Mouse (Mus musculus): ENCODE measurements around the gene Gprin1. TPM values are rescaled to one million over a fixed set of nuclear protein-coding genes. Genes with fewer than 3 reads are reported as not detected.
A peak's percentile ranks its signal among the peaks of the same experiment; 100 is the strongest.

Gprin1 gene
- 0.05 and 0.06 TPM in 2 replicates for polyA plus RNA-seq (2012; rRNA removed)

DNA sequence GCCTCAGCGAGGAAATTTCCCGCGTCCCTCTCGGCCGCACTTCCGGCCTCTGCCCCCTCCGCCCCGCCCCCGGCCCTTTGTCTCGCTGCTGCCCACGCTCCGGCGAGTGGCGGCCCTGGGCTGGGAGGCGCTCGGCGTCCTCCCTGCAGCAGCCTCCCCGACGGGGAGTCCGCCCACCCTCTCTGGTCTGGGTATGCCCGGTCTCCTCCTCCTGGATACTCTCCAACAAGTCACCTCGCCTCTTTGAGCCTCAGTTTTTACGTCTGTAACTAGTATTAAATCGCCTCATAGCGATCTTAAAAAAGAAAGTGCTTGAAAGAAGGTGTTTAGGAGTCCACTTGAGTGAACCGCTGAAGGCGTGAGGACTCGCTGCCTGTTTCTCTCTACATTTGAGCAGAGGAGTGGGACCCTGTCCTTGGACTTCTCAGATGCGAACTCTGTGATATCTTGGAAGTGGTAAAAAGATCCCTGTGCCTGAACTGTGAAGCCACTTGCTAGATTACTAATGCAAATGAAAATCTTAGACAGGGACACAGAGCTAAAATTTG, at the start of gene Gprin1:
Gene Gprin1 (minus strand): TSS at position 11 of the 548 bp plus-strand sequence.
- Histone ChIP-seq H3K27me3 (ENCODE audit: control insufficient read depth, insufficient read depth, low read length) (peaks cover 11% of the 10 kb centered on the region), H3K4me3 (ENCODE audit: extremely low read depth, insufficient read depth, insufficient read length) (peak within 1 kb of the TSS; percentile 19; the same call in 1 of the 2 replicates)
- TF ChIP-seq POLR2A (IDR thresholded peaks at IDR 0.05; ENCODE audit: low read depth, low read length) (no peak), CTCF (IDR thresholded peaks at IDR 0.05; ENCODE audit: extremely low read depth, insufficient read depth, insufficient read length, insufficient replicate concordance) (no peak)

DNA sequence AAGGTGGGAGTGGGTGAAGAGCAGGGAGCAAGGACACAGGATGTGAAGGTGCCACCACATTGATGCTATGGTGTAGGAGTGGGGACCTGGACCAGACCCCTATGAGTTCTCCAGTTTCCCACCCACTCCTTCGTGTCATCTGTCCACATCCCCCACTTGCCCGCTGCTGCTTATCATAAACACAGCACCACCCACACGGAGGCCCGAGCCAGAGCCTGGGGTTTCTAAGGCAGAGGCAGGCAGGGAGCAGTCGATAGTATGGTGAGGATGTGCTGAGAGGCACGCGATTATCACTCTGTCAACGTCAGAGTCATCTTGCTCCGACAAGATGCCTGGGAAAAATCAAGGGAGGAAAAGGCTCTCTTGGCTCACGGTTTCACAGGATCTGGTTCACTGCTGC, 49.1 kb upstream of the Gprin1 start:
- no peak for DNase-seq (ENCODE audit: low read depth in 1 of 2, low spot score in 2 of 2)
- Histone ChIP-seq H3K4me1 (ENCODE audit: control insufficient read depth, insufficient read depth, insufficient read length) (no peaks in the 10 kb centered on the region), H3K27ac (ENCODE audit: insufficient read depth, low read length) (no peak overlapping the region), H3K4me3 (ENCODE audit: extremely low read depth, insufficient read depth, insufficient read length) (no peak overlapping the region), H3K27me3 (ENCODE audit: control insufficient read depth, insufficient read depth, low read length) (no peaks in the 10 kb centered on the region), H3K36me3 (ENCODE audit: control insufficient read depth, insufficient read depth, low read length) (no peaks in the 10 kb centered on the region)
- 75% methylated on average over 10 of the region's 10 CpGs for WGBS
- no peak for TF ChIP-seq CTCF (IDR thresholded peaks at IDR 0.05; ENCODE audit: extremely low read depth, insufficient read depth, insufficient read length, insufficient replicate concordance)
- no peak for TF ChIP-seq POLR2A (IDR thresholded peaks at IDR 0.05; ENCODE audit: low read depth, low read length)

More for the DNA sequence above, at the start of gene Gprin1:
- Histone ChIP-seq H3K4me1 (ENCODE audit: control insufficient read depth, insufficient read depth, insufficient read length) (peaks cover 3% of the 10 kb centered on the region; the same call in 1 of the 2 replicates), H3K27ac (ENCODE audit: insufficient read depth, low read length) (no peak within 1 kb of the TSS), H3K36me3 (ENCODE audit: control insufficient read depth, insufficient read depth, low read length) (no peaks in the 10 kb centered on the region)
- 9% methylated on average over 27 of the region's 29 CpGs for WGBS
- DNase-seq (ENCODE audit: low read depth in 1 of 2, low spot score in 2 of 2), result no peak

DNA sequence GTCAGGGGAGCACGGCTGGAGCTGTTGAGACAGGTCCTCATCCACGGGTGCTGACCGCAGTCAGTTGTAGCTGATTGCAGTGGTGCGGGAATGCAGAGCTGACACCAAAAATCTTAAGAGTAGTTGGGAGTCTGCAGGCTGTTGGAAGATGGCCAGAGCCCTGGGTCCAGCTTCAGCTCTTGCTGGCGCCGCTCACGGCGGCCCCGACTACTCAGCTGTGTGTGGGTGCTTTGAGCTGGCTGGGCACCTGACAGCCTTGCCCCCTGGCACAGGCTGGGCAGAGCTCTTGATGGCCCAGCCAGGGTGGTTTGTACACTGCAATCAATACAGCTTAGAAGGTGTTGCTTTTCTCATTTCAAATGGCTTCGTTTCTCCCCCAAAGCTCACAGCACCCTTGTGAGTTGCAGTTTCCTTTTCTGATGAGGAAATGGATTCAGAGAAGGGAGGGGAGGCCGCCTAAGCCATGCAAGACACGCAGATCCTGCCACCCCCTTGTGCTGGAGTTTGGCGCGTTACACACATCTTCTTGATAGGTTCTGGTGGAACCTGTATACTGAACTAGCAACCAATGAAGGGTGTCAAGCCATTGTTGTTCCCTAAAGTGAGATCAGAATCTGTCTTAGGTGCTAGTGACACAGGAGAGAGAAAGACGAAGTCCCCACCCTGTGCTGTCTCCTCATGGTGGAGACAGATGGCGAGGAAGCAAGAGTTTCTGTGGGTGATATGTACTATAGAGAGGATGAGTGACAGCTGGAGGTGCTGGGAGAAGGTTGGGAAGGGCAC, 48.4 kb upstream of the Gprin1 start:
- DNase-seq (ENCODE audit: low read depth in 1 of 2, low spot score in 2 of 2), result no peak
- Histone ChIP-seq H3K27me3 (ENCODE audit: control insufficient read depth, insufficient read depth, low read length) (no peaks in the 10 kb centered on the region), H3K27ac (ENCODE audit: insufficient read depth, low read length) (no peak overlapping the region), H3K36me3 (ENCODE audit: control insufficient read depth, insufficient read depth, low read length) (no peaks in the 10 kb centered on the region), H3K4me3 (ENCODE audit: extremely low read depth, insufficient read depth, insufficient read length) (no peak overlapping the region), H3K4me1 (ENCODE audit: control insufficient read depth, insufficient read depth, insufficient read length) (no peaks in the 10 kb centered on the region)
- TF ChIP-seq POLR2A (IDR thresholded peaks at IDR 0.05; ENCODE audit: low read depth, low read length) (no peak), CTCF (IDR thresholded peaks at IDR 0.05; ENCODE audit: extremely low read depth, insufficient read depth, insufficient read length, insufficient replicate concordance) (no peak)
- WGBS, result 70% methylated on average over 16 of the region's 16 CpGs

DNA sequence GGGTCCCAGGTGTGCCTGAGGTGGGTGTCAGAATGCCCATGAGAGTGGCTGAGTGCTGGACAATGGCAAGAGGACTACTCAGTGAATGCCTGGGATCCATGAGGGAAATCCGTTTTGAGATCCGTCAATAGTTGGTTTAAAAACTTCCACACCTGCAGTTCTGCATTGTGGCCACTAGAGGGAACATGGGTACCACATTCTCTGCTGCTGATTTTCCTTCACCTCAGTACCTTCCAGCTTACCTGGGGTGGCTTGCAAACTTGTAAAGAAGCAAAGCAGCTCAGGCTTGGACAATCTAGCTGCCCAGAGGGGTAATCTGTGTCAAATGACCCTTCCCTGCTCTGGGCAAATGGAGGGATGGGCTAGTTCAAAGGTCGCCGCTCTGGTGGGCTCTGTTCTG, 47.7 kb upstream of the Gprin1 start:
- no peak for TF ChIP-seq POLR2A (IDR thresholded peaks at IDR 0.05; ENCODE audit: low read depth, low read length)
- TF ChIP-seq CTCF (IDR thresholded peaks at IDR 0.05; ENCODE audit: extremely low read depth, insufficient read depth, insufficient read length, insufficient replicate concordance), result peak; percentile 67; the same call in 1 of the 2 replicates
- no peak for DNase-seq (ENCODE audit: low read depth in 1 of 2, low spot score in 2 of 2)
- Histone ChIP-seq H3K27me3 (ENCODE audit: control insufficient read depth, insufficient read depth, low read length) (no peaks in the 10 kb centered on the region), H3K4me1 (ENCODE audit: control insufficient read depth, insufficient read depth, insufficient read length) (no peaks in the 10 kb centered on the region), H3K36me3 (ENCODE audit: control insufficient read depth, insufficient read depth, low read length) (no peaks in the 10 kb centered on the region), H3K4me3 (ENCODE audit: extremely low read depth, insufficient read depth, insufficient read length) (no peak overlapping the region), H3K27ac (ENCODE audit: insufficient read depth, low read length) (no peak overlapping the region)
- 50% methylated on average over 4 of the region's 4 CpGs for WGBS

DNA sequence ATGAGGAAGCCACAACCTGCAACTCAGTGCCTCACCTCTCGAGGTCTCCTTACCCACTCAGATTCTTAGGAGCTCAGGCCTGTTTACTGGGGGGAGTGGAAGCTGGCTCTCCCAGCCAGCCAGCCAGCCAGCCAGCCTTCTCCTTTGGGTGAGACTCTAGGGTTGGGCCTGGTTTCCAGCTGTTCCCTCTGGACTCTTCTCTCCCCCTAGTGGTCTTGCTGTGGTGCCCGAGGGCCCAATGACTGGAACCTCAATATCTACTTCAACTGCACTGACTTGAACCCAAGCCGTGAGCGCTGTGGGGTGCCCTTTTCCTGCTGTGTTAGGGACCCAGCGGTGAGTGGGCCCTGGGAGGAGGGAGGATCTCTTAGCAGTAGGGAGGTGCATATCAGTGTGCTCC, 45.2 kb upstream of the Gprin1 start:
- Histone ChIP-seq H3K36me3 (ENCODE audit: control insufficient read depth, insufficient read depth, low read length) (no peaks in the 10 kb centered on the region), H3K4me1 (ENCODE audit: control insufficient read depth, insufficient read depth, insufficient read length) (peaks cover 4% of the 10 kb centered on the region; the same call in 1 of the 2 replicates), H3K4me3 (ENCODE audit: extremely low read depth, insufficient read depth, insufficient read length) (no peak overlapping the region), H3K27me3 (ENCODE audit: control insufficient read depth, insufficient read depth, low read length) (peaks cover under 1% of the 10 kb centered on the region; the same call in 1 of the 2 replicates), H3K27ac (ENCODE audit: insufficient read depth, low read length) (no peak overlapping the region)
- TF ChIP-seq CTCF (IDR thresholded peaks at IDR 0.05; ENCODE audit: extremely low read depth, insufficient read depth, insufficient read length, insufficient replicate concordance) (no peak), POLR2A (IDR thresholded peaks at IDR 0.05; ENCODE audit: low read depth, low read length) (no peak)
- WGBS, result 40% methylated on average over 5 of the region's 5 CpGs
- no peak for DNase-seq (ENCODE audit: low read depth in 1 of 2, low spot score in 2 of 2)

DNA sequence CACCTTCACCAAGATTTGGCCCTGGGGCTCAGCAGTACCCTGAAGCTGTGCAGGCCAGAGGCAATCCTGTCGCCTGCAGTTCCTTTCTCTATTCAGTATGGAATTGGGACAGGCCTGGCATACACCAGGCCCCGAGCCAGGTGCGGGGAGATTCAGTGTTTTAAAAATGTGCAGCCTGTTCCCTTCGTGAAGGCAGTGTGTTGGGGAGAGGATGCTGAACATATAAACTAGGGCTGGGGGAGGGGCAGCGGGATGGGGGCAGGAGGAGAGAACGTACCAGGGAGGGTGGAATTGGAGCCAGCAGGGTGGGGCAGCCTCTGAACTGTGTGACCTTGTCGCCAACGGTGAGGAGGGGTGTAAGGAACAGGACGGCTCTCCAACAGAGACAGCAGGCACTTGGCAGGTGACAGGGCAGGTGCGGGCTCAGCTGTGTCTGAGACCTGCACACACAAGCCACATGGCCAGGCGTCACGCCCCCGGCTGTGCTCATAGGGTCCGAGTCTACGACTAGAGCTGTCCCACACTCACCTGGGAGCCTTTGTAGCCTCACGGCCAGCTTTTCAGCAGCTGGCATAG, 44.4 kb upstream of the Gprin1 start:
- H3K27ac ChIP-seq (ENCODE audit: insufficient read depth, low read length), result no peak overlapping the region
- whole genome bisulfite sequencing, result 89% methylated on average over 16 of the region's 16 CpGs

More for the DNA sequence above, 44.4 kb upstream of the Gprin1 start:
- DNase-seq (ENCODE audit: low read depth in 1 of 2, low spot score in 2 of 2), result no peak
- Histone ChIP-seq H3K36me3 (ENCODE audit: control insufficient read depth, insufficient read depth, low read length) (no peaks in the 10 kb centered on the region), H3K4me1 (ENCODE audit: control insufficient read depth, insufficient read depth, insufficient read length) (peaks cover 6% of the 10 kb centered on the region), H3K27me3 (ENCODE audit: control insufficient read depth, insufficient read depth, low read length) (peaks cover 5% of the 10 kb centered on the region), H3K4me3 (ENCODE audit: extremely low read depth, insufficient read depth, insufficient read length) (no peak overlapping the region)
- TF ChIP-seq CTCF (IDR thresholded peaks at IDR 0.05; ENCODE audit: extremely low read depth, insufficient read depth, insufficient read length, insufficient replicate concordance) (no peak), POLR2A (IDR thresholded peaks at IDR 0.05; ENCODE audit: low read depth, low read length) (no peak)

Data from spleen, adult 2 months (tissue).